Mouse (Mus musculus): ENCODE measurements around the gene G430095P16Rik. TPM values are rescaled to one million over a fixed set of nuclear protein-coding genes. Genes with fewer than 3 reads are reported as not detected.

Gene G430095P16Rik
- polyA plus RNA-seq, 1 experiment from 2014 or later: 1.3 TPM

GRCm38 (mm10) chr8:84757501-84757900 lies 34.7 kb downstream of the G430095P16Rik start:
- H3K27me3 ChIP-seq: peaks cover 85% of the 10 kb centered on the region
- WGBS: 45% methylated on average over 5 of the region's 5 CpGs
- no peak overlapping the region for H3K4me3 ChIP-seq (replicated peaks)
- H3K4me1 ChIP-seq (replicated peaks): peaks cover 21% of the 10 kb centered on the region
- no peak overlapping the region for H3K4me2 ChIP-seq (replicated peaks)
- no peaks in the 10 kb centered on the region for H3K9me3 ChIP-seq
- H3K36me3 ChIP-seq: no peaks in the 10 kb centered on the region
- no peak overlapping the region for H3K27ac ChIP-seq
- ATAC-seq: no peak
- peak overlapping the region; percentile 17; the same call in 1 of the 2 replicates for H3K9ac ChIP-seq (replicated peaks)

- no peak overlapping the region for H3K27ac ChIP-seq
Measured at GRCm38 (mm10) chr8:84758308-84758707, 35.5 kb downstream of the G430095P16Rik start.

DNA sequence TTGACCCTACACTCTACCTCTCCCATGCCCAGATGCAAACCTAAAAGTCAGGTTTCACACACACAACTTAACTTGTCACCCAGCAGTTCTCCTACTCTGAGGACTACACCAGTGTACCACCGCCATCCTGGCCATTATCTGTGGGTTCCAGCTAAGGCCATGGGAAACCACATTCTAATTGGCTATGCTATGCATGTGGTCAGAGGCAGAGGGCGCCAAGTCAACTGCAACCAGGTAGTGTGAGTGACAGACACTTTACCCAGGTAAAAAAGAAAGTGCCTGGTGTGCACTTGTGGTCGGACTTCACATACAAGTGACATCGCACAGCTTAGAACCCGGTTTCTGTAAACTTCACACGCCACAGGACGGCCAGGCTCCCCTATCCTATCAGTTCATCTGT lies 36.3 kb downstream of the G430095P16Rik start:
- no peak overlapping the region for H3K27ac ChIP-seq
- H3K4me1 ChIP-seq (replicated peaks): peaks cover 17% of the 10 kb centered on the region
- no peaks in the 10 kb centered on the region for H3K9me3 ChIP-seq
- H3K9ac ChIP-seq (replicated peaks): no peak overlapping the region
- WGBS: 65% methylated on average over 7 of the region's 7 CpGs
- H3K27me3 ChIP-seq: peaks cover 82% of the 10 kb centered on the region
- H3K36me3 ChIP-seq: no peaks in the 10 kb centered on the region
- no peak overlapping the region for H3K4me3 ChIP-seq (replicated peaks)
- ATAC-seq: no peak
- no peak overlapping the region for H3K4me2 ChIP-seq (replicated peaks)

More at GRCm38 (mm10) chr8:84758308-84758707, 35.5 kb downstream of the G430095P16Rik start:
- Histone ChIP-seq H3K36me3 (no peaks in the 10 kb centered on the region), H3K4me3 (replicated peaks) (no peak overlapping the region), H3K27me3 (peaks cover 83% of the 10 kb centered on the region), H3K9ac (replicated peaks) (no peak overlapping the region), H3K9me3 (no peaks in the 10 kb centered on the region), H3K4me2 (replicated peaks) (no peak overlapping the region), H3K4me1 (replicated peaks) (peaks cover 17% of the 10 kb centered on the region)
- 98% methylated on average over 3 of the region's 3 CpGs for WGBS
- no peak for ATAC-seq

DNA sequence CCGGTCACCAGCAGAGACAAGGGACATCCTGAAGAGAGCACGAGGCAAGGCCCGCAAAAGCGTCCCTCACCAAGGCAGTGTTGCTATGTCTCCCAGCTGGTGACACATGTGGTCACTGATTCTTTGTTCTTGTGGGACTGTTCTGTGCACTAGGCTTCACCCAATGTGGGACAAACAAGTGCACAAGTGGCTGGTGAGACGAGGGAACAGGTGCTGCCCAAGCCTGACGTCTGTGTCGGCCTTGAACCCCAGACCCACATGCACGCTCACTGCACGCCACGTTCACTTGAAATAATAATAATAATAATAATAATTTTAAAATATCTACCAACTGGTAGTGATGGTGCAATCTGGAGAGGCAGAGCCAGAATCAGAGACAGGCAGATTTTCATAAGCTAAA lies 36.9 kb downstream of the G430095P16Rik start:
- Histone ChIP-seq H3K27me3 (peaks cover 84% of the 10 kb centered on the region), H3K4me2 (replicated peaks) (no peak overlapping the region), H3K27ac (no peak overlapping the region), H3K36me3 (no peaks in the 10 kb centered on the region), H3K9ac (replicated peaks) (no peak overlapping the region), H3K4me3 (replicated peaks) (no peak overlapping the region), H3K9me3 (no peaks in the 10 kb centered on the region), H3K4me1 (replicated peaks) (peaks cover 19% of the 10 kb centered on the region)
- WGBS: 89% methylated on average over 10 of the region's 10 CpGs
- ATAC-seq: no peak

DNA sequence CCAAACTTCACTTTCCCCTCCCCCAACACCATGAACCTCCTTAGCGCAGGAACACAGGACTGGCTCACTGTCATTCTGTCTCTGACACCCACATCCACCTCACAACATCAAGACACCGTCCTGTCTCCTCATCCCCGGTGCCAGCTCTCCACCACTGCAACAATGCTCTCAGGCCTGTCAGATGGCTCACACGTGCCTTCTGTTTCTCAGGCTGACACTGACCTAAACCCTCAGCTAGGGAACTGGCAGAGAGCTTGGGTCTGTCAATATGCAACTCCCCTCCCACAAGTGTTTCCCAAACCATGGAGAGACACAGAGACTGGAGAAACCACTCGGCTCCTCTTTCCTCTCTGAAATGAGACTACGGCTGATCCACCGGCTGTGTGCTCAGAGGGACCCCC lies 37.6 kb downstream of the G430095P16Rik start:
- ATAC-seq: 0 out of 2 replicates have a peak, but pooled peaks have one; percentile 18
- no peaks in the 10 kb centered on the region for H3K36me3 ChIP-seq
- H3K9ac ChIP-seq (replicated peaks): no peak overlapping the region
- H3K9me3 ChIP-seq: no peaks in the 10 kb centered on the region
- no peak overlapping the region for H3K27ac ChIP-seq
- no peak overlapping the region for H3K4me3 ChIP-seq (replicated peaks)
- H3K4me1 ChIP-seq (replicated peaks): peaks cover 26% of the 10 kb centered on the region
- H3K4me2 ChIP-seq (replicated peaks): no peak overlapping the region
- H3K27me3 ChIP-seq: peaks cover 86% of the 10 kb centered on the region
- WGBS: 44% methylated on average over 7 of the region's 7 CpGs

DNA sequence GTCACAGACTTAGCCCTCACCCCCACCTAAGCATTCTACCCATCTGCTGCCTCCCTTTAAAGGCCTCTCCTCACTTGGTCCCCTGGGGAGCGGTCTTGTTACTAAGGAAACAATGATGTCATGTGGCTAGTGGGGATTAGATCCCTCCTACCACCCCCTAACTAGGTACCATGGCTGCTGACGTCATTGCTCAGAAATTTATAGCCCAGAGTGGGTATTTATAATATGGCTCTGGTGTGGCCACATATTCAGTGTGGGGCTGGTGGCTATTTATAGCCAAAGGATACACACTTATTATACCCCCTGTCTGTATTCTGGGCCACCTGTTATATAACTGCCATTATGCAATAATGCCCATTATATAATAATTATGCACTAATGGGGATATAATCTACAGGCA lies 38.1 kb downstream of the G430095P16Rik start:
- peaks cover 86% of the 10 kb centered on the region for H3K27me3 ChIP-seq
- no peak for ATAC-seq
- no peak overlapping the region for H3K9ac ChIP-seq (replicated peaks)
- no peaks in the 10 kb centered on the region for H3K9me3 ChIP-seq
- no peak overlapping the region for H3K27ac ChIP-seq
- WGBS: 43% methylated on average over 2 of the region's 2 CpGs
- H3K4me3 ChIP-seq (replicated peaks): no peak overlapping the region
- no peaks in the 10 kb centered on the region for H3K36me3 ChIP-seq
- H3K4me1 ChIP-seq (replicated peaks): peaks cover 31% of the 10 kb centered on the region
- H3K4me2 ChIP-seq (replicated peaks): no peak overlapping the region

GRCm38 (mm10) chr8:84764100-84764499 lies 41.3 kb downstream of the G430095P16Rik start:
- H3K27me3 ChIP-seq: peaks cover 90% of the 10 kb centered on the region

GRCm38 (mm10) chr8:84764870-84765495 lies 42.2 kb downstream of the G430095P16Rik start:
- H3K4me1 ChIP-seq (replicated peaks): peaks cover 27% of the 10 kb centered on the region

More at GRCm38 (mm10) chr8:84764100-84764499, 41.3 kb downstream of the G430095P16Rik start:
- Histone ChIP-seq H3K4me1 (replicated peaks) (peaks cover 29% of the 10 kb centered on the region), H3K9ac (replicated peaks) (no peak overlapping the region), H3K27ac (no peak overlapping the region), H3K9me3 (no peaks in the 10 kb centered on the region), H3K4me3 (replicated peaks) (no peak overlapping the region), H3K36me3 (no peaks in the 10 kb centered on the region), H3K4me2 (replicated peaks) (no peak overlapping the region)
- 68% methylated on average over 4 of the region's 4 CpGs for whole genome bisulfite sequencing
- no peak for ATAC-seq

GRCm38 (mm10) chr8:84765629-84766028 lies 42.8 kb downstream of the G430095P16Rik start:
- 0 out of 2 replicates have a peak overlapping the region, but pooled peaks have one; percentile 2 for H3K4me3 ChIP-seq (replicated peaks)

More at GRCm38 (mm10) chr8:84764870-84765495, 42.2 kb downstream of the G430095P16Rik start:
- no peaks in the 10 kb centered on the region for H3K36me3 ChIP-seq
- 68% methylated on average over 17 of the region's 17 CpGs for WGBS
- H3K4me2 ChIP-seq (replicated peaks): peak overlapping the region; percentile 33; the same call in 1 of the 2 replicates
- H3K9ac ChIP-seq (replicated peaks): no peak overlapping the region; the same call in 1 of the 2 replicates
- H3K9me3 ChIP-seq: no peaks in the 10 kb centered on the region
- no peak overlapping the region for H3K4me3 ChIP-seq (replicated peaks)
- no peak overlapping the region for H3K27ac ChIP-seq
- peaks cover 93% of the 10 kb centered on the region for H3K27me3 ChIP-seq
- ATAC-seq: no peak

GRCm38 (mm10) chr8:84766422-84766821 lies 43.6 kb downstream of the G430095P16Rik start:
- WGBS: 50% methylated on average over 9 of the region's 9 CpGs
- Histone ChIP-seq H3K4me3 (replicated peaks) (no peak overlapping the region), H3K27ac (no peak overlapping the region), H3K27me3 (peaks cover 96% of the 10 kb centered on the region), H3K4me2 (replicated peaks) (peak overlapping the region; percentile 33; the same call in 1 of the 2 replicates), H3K9me3 (no peaks in the 10 kb centered on the region), H3K36me3 (no peaks in the 10 kb centered on the region), H3K9ac (replicated peaks) (no peak overlapping the region), H3K4me1 (replicated peaks) (peaks cover 28% of the 10 kb centered on the region)
- ATAC-seq: 0 out of 2 replicates have a peak, but pooled peaks have one; percentile 7

More at GRCm38 (mm10) chr8:84765629-84766028, 42.8 kb downstream of the G430095P16Rik start:
- peak overlapping the region; percentile 33 for H3K4me2 ChIP-seq (replicated peaks)
- 0 out of 2 replicates have a peak overlapping the region, but pooled peaks have one; percentile 29 for H3K9ac ChIP-seq (replicated peaks)
- no peaks in the 10 kb centered on the region for H3K36me3 ChIP-seq
- peaks cover 32% of the 10 kb centered on the region for H3K4me1 ChIP-seq (replicated peaks)
- H3K27ac ChIP-seq: no peak overlapping the region; the same call in 1 of the 2 replicates
- H3K9me3 ChIP-seq: no peaks in the 10 kb centered on the region
- ATAC-seq: no peak
- peaks cover 96% of the 10 kb centered on the region for H3K27me3 ChIP-seq
- WGBS: 10% methylated on average over 10 of the region's 10 CpGs

- Histone ChIP-seq H3K4me2 (replicated peaks) (no peak overlapping the region), H3K36me3 (no peaks in the 10 kb centered on the region), H3K9me3 (no peaks in the 10 kb centered on the region), H3K27me3 (peaks cover 96% of the 10 kb centered on the region), H3K4me3 (replicated peaks) (no peak overlapping the region), H3K27ac (no peak overlapping the region), H3K4me1 (replicated peaks) (peaks cover 34% of the 10 kb centered on the region), H3K9ac (replicated peaks) (no peak overlapping the region)
- 81% methylated on average over 10 of the region's 10 CpGs for WGBS
- no peak for ATAC-seq
Measured at GRCm38 (mm10) chr8:84767221-84767620, 44.4 kb downstream of the G430095P16Rik start.

DNA sequence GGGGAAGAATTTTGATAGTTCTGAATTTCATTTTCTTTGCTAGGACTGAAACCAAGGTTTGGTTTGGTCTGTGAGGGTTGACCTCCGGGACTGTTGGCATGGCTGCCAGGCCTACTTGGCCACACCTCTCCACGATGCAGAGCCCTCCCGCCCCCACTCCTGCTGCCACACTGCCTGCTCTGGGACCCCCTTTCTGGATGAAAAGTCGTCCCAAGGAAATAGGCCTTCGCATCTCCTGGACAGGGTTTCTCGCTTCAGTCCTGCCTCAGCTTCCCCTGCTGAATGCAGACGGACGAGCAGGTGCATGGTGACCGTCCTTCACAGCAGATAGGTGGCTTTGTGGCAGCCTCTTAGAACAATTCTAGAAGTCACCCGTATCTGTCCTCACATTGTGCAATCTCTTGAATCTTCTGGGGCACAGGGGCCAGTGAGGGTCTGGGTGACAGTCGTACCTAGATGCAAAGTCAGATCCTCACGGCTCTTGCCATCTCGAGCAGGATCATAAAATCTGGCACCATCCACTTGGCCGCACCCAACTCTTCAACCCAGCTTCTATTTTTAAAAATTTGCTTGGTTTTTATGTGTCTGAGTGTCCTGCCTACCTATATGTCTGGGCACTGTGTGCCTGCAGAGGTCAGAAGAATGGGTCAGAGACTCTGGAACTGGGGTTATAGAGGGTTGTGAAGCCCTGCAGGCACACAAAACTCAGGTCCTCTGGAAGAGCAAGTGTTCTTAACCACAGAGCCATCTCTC lies 45.7 kb downstream of the G430095P16Rik start:
- H3K36me3 ChIP-seq: no peaks in the 10 kb centered on the region
- no peaks in the 10 kb centered on the region for H3K9me3 ChIP-seq
- ATAC-seq: no peak
- no peak overlapping the region for H3K27ac ChIP-seq
- no peak overlapping the region for H3K4me3 ChIP-seq (replicated peaks)
- H3K4me1 ChIP-seq (replicated peaks): peaks cover 45% of the 10 kb centered on the region
- H3K4me2 ChIP-seq (replicated peaks): no peak overlapping the region
- H3K27me3 ChIP-seq: peaks cover 99% of the 10 kb centered on the region
- WGBS: 87% methylated on average over 14 of the region's 14 CpGs
- H3K9ac ChIP-seq (replicated peaks): no peak overlapping the region

Measured in midbrain, embryonic 13.5 days (tissue).